Mouse (Mus musculus) thymus, adult 2 months (tissue): ENCODE results near the gene Sln.

Experiments used
- CTCF ChIP-seq: fragments of 200-500 bp; IDR thresholded peaks from 2 replicates; pipeline ENCODE4 v1.5.1; 2012; ENCODE audit warnings: mild to moderate bottlenecking, control low read depth, low read length, moderate library complexity, borderline replicate concordance; ENCODE audit not compliant: control insufficient read depth, poor library complexity, insufficient read depth; ENCODE audit errors: extremely low read depth
- POLR2A ChIP-seq: fragments of 200-500 bp; IDR thresholded peaks from 2 replicates; pipeline ENCODE4 v1.6.1; 2012; ENCODE audit warnings: mild to moderate bottlenecking, low read length, control low read depth, moderate library complexity; ENCODE audit not compliant: control insufficient read depth, poor library complexity, insufficient read depth; ENCODE audit errors: extremely low read depth

DNA sequence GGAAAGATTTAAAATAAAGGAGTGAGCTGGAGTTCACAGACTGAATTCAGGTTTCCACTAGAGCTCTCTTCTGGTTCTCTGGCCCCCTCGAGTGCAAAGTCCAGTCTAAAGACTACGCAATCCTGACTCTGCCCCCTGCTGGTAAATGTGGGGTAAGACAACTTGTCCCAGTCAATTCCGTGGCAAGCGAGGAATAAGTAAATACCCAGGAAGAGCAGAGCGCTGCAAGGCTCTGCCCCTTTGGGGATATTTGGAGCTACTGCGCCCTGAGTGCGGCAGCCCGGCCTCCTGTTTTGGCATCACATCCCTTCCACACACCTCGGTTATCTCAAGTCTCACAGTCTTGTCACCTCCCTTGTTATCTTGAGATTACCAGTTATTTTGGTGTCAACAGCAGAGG, 24.6 kb upstream of the Sln start:
- peak; percentile 47; the same call in 1 of the 2 replicates for TF ChIP-seq CTCF
- TF ChIP-seq POLR2A: no peak
